ENCODE assay signal across 27 mouse cellular contexts in genomic region chr4:116749750-116750149, GRCm38 (mm10). TPM values are rescaled to one million over a fixed set of nuclear protein-coding genes. Genes with fewer than 3 reads are reported as not detected.
DNase-seq lines count a peak whose midpoint lies in the region; ATAC-seq and TF ChIP-seq lines count a peak whose summit lies in the region.
"Had no signal": no experiment of that assay in that cellular context is flagged by ENCODE, and none has a peak within 500 bp of the region (broad histone marks: within the 10 kb centered on the region; RNA-seq: fewer than 3 reads in every experiment).

No protein-coding gene starts in this region.

- TF ChIP-seq CTCF in intestine, postnatal 0 days (IDR thresholded peaks at IDR 0.05; ENCODE audit: low read depth), result no peak

- DNase-seq in adrenal gland, adult 2 months, result peak; percentile 30
- no peak for DNase-seq in adrenal gland, adult 18-20 months (ENCODE audit: low spot score in 2 of 2)
- DNase-seq in brain, adult 2 months (ENCODE audit: low read depth, low spot score), result peak; percentile 24
- no peak for DNase-seq in right cerebral cortex, adult 18-20 months
- no peak for DNase-seq in left cerebral cortex, adult 11 months (ENCODE audit: low spot score)
- DNase-seq: cerebellum, adult 11 months; cerebellum, adult 9-10 months; cerebellum, postnatal 36 days; gastrocnemius, adult 2 months; gastrocnemius, postnatal 36 days; heart, adult 18-20 months; heart, postnatal 36 days; kidney, postnatal 36 days; layer of hippocampus, postnatal 36 days had no signal

- no peaks in the 10 kb centered on the region for H3K9me3 ChIP-seq in intestine, postnatal 0 days (ENCODE audit: control insufficient read depth)
- H3K9me3 ChIP-seq in intestine, embryonic 15.5 days, result no peaks in the 10 kb centered on the region
- H3K9me3 ChIP-seq: hindbrain, embryonic 12.5 days; lung, embryonic 15.5 days; neural tube, embryonic 12.5 days; stomach, embryonic 15.5 days had no signal

- H3K36me3 ChIP-seq in intestine, postnatal 0 days (ENCODE audit: control insufficient read depth, insufficient read depth), result peaks cover 3% of the 10 kb centered on the region; the same call in 1 of the 2 replicates
- no peaks in the 10 kb centered on the region for H3K36me3 ChIP-seq in intestine, embryonic 15.5 days
- H3K36me3 ChIP-seq: hindbrain, embryonic 12.5 days; lung, embryonic 15.5 days; neural tube, embryonic 12.5 days; stomach, embryonic 15.5 days had no signal

- no peak overlapping the region for H3K9ac ChIP-seq in intestine, postnatal 0 days (ENCODE audit: low read depth, low read length)
- H3K9ac ChIP-seq in intestine, embryonic 15.5 days, result no peak overlapping the region
- H3K9ac ChIP-seq: hindbrain, embryonic 12.5 days; lung, embryonic 15.5 days; neural tube, embryonic 12.5 days; stomach, embryonic 15.5 days had no signal

- peak; percentile 83 for ATAC-seq in intestine, postnatal 0 days
- no peak for ATAC-seq in intestine, embryonic 15.5 days
- ATAC-seq: forebrain, embryonic 14.5 days; hindbrain, postnatal 0 days; intestine, embryonic 16.5 days; midbrain, embryonic 16.5 days had no signal

- H3K4me3 ChIP-seq in intestine, postnatal 0 days (ENCODE audit: low read depth, low read length), result no peak overlapping the region
- no peak overlapping the region for H3K4me3 ChIP-seq in intestine, embryonic 15.5 days (replicated peaks)
- H3K4me3 ChIP-seq: gastrocnemius, adult 2 months; hindbrain, embryonic 12.5 days; lung, embryonic 15.5 days; neural tube, embryonic 12.5 days; stomach, embryonic 15.5 days had no signal

- H3K27ac ChIP-seq in intestine, postnatal 0 days (ENCODE audit: low read depth, low read length), result peak overlapping the region; percentile 28; the same call in 1 of the 2 replicates
- H3K27ac ChIP-seq in intestine, embryonic 15.5 days, result no peak overlapping the region
- H3K27ac ChIP-seq: gastrocnemius, adult 2 months; hindbrain, embryonic 12.5 days; hindbrain, postnatal 0 days; lung, embryonic 15.5 days; neural tube, embryonic 12.5 days; stomach, embryonic 15.5 days had no signal

- no peaks in the 10 kb centered on the region for H3K27me3 ChIP-seq in intestine, postnatal 0 days (replicated peaks; ENCODE audit: control insufficient read depth, insufficient read depth, low read length)
- no peaks in the 10 kb centered on the region for H3K27me3 ChIP-seq in intestine, embryonic 15.5 days (replicated peaks)
- H3K27me3 ChIP-seq: hindbrain, embryonic 12.5 days; lung, embryonic 15.5 days; neural tube, embryonic 12.5 days; stomach, embryonic 15.5 days had no signal

- H3K4me1 ChIP-seq in intestine, postnatal 0 days (replicated peaks; ENCODE audit: control insufficient read depth, insufficient read depth, low read length), result no peaks in the 10 kb centered on the region
- no peaks in the 10 kb centered on the region for H3K4me1 ChIP-seq in intestine, embryonic 15.5 days (replicated peaks)
- H3K4me1 ChIP-seq: hindbrain, embryonic 12.5 days; lung, embryonic 15.5 days; neural tube, embryonic 12.5 days; stomach, embryonic 15.5 days had no signal

- WGBS in intestine, postnatal 0 days, result 67% methylated on average over 2 of the region's 2 CpGs
- WGBS in intestine, embryonic 15.5 days, result 76% methylated on average over 2 of the region's 2 CpGs

- no peak overlapping the region for H3K4me2 ChIP-seq in intestine, postnatal 0 days (replicated peaks; ENCODE audit: low read depth)
- H3K4me2 ChIP-seq in intestine, embryonic 15.5 days (replicated peaks), result no peak overlapping the region
- H3K4me2 ChIP-seq: heart, embryonic 11.5 days; hindbrain, embryonic 12.5 days; liver, embryonic 11.5 days; lung, embryonic 15.5 days; midbrain, embryonic 11.5 days; neural tube, embryonic 12.5 days; stomach, embryonic 15.5 days had no signal

RNA-seq across cellular contexts. Expression of gene Tesk2, which starts 29.0 kb away (rescaled TPM):
- total RNA-seq in adrenal gland, adult 2 months (2021), result 1 to 10 TPM; 3.4 to 5.4 TPM
- 2.4 and 2.5 TPM in 2 replicates for polyA plus RNA-seq in adrenal gland, adult 2 months (2012; rRNA removed)
- 1 to 10 TPM; 2.6 to 2.7 TPM for total RNA-seq in adrenal gland, adult 18-20 months (2021)
- 6.6 and 6.9 TPM in 2 replicates for polyA plus RNA-seq in intestine, postnatal 0 days (2015; fragmentation: Nextera tagmentation; extraction: Ambion mirVana)
- polyA plus RNA-seq in intestine, embryonic 15.5 days (2015; fragmentation: Nextera tagmentation; extraction: Ambion mirVana), result 8.1 and 8.7 TPM in 2 replicates

RNA-seq across cellular contexts. Expression of gene Ccdc163, which starts 41.4 kb away (rescaled TPM):
- total RNA-seq in adrenal gland, adult 2 months (2021), result 10 to 100 TPM; 19.0 to 20.3 TPM
- polyA plus RNA-seq in adrenal gland, adult 2 months (2012; rRNA removed), result 20.8 and 21.7 TPM in 2 replicates
- 10 to 100 TPM; 15.4 to 15.5 TPM for total RNA-seq in adrenal gland, adult 18-20 months (2021)
- polyA plus RNA-seq in intestine, postnatal 0 days (2015; fragmentation: Nextera tagmentation; extraction: Ambion mirVana), result 9.1 and 11.3 TPM in 2 replicates
- 25.2 and 26.4 TPM in 2 replicates for polyA plus RNA-seq in intestine, embryonic 15.5 days (2015; fragmentation: Nextera tagmentation; extraction: Ambion mirVana)

RNA-seq across cellular contexts. Expression of gene Mmachc, which starts 41.5 kb away (rescaled TPM):
- total RNA-seq in adrenal gland, adult 2 months (2021), result 10 to 100 TPM; 36.1 to 43.5 TPM
- polyA plus RNA-seq in adrenal gland, adult 2 months (2012; rRNA removed), result 12.2 and 16.5 TPM in 2 replicates
- total RNA-seq in adrenal gland, adult 18-20 months (2021), result 10 to 100 TPM; 32.3 to 40.3 TPM
- 5.9 and 6.3 TPM in 2 replicates for polyA plus RNA-seq in intestine, postnatal 0 days (2015; fragmentation: Nextera tagmentation; extraction: Ambion mirVana)
- polyA plus RNA-seq in intestine, embryonic 15.5 days (2015; fragmentation: Nextera tagmentation; extraction: Ambion mirVana), result 23.0 and 24.6 TPM in 2 replicates

RNA-seq across cellular contexts. Expression of gene Toe1, which starts 57.7 kb away (rescaled TPM):
- total RNA-seq in adrenal gland, adult 2 months (2021), result 10 to 100 TPM; 13.1 to 16.1 TPM
- 14.2 and 14.3 TPM in 2 replicates for polyA plus RNA-seq in adrenal gland, adult 2 months (2012; rRNA removed)
- total RNA-seq in adrenal gland, adult 18-20 months (2021), result 10 to 100 TPM; 13.5 to 14.9 TPM
- polyA plus RNA-seq in intestine, postnatal 0 days (2015; fragmentation: Nextera tagmentation; extraction: Ambion mirVana), result 13.3 and 14.7 TPM in 2 replicates
- 28.8 and 31.1 TPM in 2 replicates for polyA plus RNA-seq in intestine, embryonic 15.5 days (2015; fragmentation: Nextera tagmentation; extraction: Ambion mirVana)

RNA-seq across cellular contexts. Expression of gene Mutyh, which starts 57.8 kb away (rescaled TPM):
- total RNA-seq in adrenal gland, adult 2 months (2021), result 1 to 10 TPM; 3.0 to 7.8 TPM
- polyA plus RNA-seq in adrenal gland, adult 2 months (2012; rRNA removed), result 17.5 and 19.6 TPM in 2 replicates
- 1 to 10 TPM; 2.0 to 2.9 TPM for total RNA-seq in adrenal gland, adult 18-20 months (2021)
- polyA plus RNA-seq in intestine, postnatal 0 days (2015; fragmentation: Nextera tagmentation; extraction: Ambion mirVana), result 2.6 and 2.9 TPM in 2 replicates
- polyA plus RNA-seq in intestine, embryonic 15.5 days (2015; fragmentation: Nextera tagmentation; extraction: Ambion mirVana), result 10.3 and 10.9 TPM in 2 replicates

Comparison
In these comparisons a context has a peak if more than half of its experiments do, and no peak if none do; other contexts are left out.
1. DNase-seq: peak in adrenal gland, adult 2 months (single experiment) and brain, adult 2 months (single experiment); none in adrenal gland, adult 18-20 months (0 of 2), right cerebral cortex, adult 18-20 months (single experiment) and left cerebral cortex, adult 11 months (single experiment).